Mouse (Mus musculus): ENCODE measurements around the gene Igfbp3. TPM values are rescaled to one million over a fixed set of nuclear protein-coding genes. Genes with fewer than 3 reads are reported as not detected.

The Igfbp3 gene
- 45.3 and 54.4 TPM in 2 replicates for polyA plus RNA-seq (2012; rRNA removed)

DNA sequence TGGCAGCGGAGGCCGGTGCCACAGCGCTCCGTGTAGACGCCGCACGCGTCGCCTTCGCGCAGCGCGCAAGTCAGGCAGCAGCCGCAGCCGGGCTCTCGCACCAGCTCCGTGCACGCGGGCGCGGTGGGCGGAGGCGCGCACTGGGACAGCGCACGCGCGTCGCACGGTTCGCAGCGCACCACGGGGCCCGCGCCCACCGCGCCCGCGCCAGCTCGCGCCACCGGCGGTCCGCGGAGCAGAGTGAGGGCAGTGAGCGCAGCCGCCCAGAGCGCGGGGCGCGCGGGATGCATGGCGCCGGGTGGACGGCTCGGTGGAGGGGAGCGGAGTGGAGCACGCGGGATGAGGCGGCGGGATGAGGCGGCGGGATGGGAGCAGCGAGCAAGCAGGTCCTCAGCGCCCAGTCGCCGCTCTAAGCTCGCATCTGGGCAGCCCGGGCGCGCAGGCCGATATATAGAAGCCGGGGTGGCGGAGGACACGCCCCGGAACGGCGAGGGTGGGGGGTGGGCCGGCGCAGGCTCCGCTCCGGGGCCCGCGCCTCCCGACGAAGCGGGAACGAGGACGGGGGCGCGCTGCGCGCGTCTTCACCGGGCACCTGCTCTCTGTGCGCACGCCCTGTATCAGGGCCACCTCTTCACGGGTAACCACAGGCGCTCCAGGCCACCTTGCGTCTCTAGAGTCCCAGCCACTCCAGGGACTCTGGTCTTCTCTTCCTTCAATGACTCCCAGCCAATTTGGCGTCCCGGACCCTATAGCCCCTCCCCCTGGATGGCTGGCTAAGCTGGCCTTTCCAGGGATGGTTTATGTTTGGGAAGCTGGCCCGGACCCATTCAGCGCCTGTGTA is at the start of gene Igfbp3:
TSS of gene Igfbp3 (minus strand) at position 423 of the 841 bp plus-strand sequence.

DNA sequence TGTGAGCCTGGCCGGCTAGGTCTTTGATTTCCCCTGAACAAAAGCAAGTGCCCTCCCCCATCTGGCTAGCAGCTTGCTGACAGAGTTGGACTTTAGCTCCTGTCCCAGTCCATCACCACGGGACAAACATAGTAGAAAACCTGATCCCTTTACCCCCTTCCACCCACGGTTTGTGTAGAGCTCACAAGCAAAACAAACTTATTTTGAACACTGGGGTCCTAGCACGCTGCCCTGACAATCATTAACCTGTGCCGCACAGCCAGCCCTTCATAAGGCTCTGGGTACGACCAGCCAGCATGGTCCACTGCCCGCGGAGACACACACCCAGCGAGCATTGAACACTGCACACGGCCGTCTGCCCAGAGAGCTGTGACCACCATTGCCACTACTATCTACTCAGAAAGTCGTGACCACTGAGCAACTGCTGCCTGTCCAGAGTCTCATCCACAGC is 16.2 kb downstream of the Igfbp3 start, which contains the start of gene Igfbp1:
TSS of gene Igfbp1 (plus strand) at position 292 of the 451 bp plus-strand sequence.

DNA sequence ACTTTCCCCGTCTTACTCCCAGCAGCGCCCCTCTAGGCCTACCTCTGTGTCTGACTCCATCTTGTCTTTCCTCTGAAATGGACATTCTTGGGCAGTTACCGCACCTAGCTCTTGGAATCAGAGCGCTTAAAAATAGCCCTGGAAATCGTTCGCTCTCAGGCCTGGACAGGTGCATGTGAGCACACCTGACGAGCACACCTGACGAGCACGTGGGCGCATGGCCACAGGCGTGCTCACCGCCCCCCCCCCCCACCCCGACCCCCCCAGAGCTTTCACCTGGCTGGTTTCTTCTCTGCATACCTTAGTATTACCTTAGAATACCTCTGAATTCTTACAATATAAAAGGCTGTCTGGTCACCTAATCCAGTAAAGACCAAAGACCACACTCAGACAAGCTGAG is 25.3 kb downstream of the Igfbp3 start, which contains the start of gene Gm11985:
TSS of gene Gm11985 (minus strand) at position 101 of the 400 bp plus-strand sequence.

Other genes with a start within 250 kb of the Igfbp3 start
- gene Adcy1, start 150.4 kb downstream of the Igfbp3 start, polyA plus RNA-seq (2012; rRNA removed), result 55.1 and 56.5 TPM in 2 replicates
- gene Gm11985, start 25.4 kb downstream of the Igfbp3 start, polyA plus RNA-seq (2012; rRNA removed), result not detected in 2 replicates
- 0.20 and 0.21 TPM in 2 replicates for gene Igfbp1, start 16.1 kb downstream of the Igfbp3 start, polyA plus RNA-seq (2012; rRNA removed)

Measured in central nervous system, embryonic 18 days (tissue).